Mouse (Mus musculus) CH12.LX (cell line): ENCODE results near the gene Trio. TPM values are rescaled to one million over a fixed set of nuclear protein-coding genes. Genes with fewer than 3 reads are reported as not detected.

ENCODE experiments used
- DNase-seq: peaks from one replicate; pipeline ENCODE4 v3.0.0-alpha.2; 2013; ENCODE audit errors: extremely low read depth
- H3K27ac ChIP-seq: 2 replicates; pipeline ENCODE4 v1.5.1; 2012; ENCODE audit warnings: low read depth, mild to moderate bottlenecking, control low read depth, moderate library complexity; ENCODE audit not compliant: insufficient read depth
- H3K27me3 ChIP-seq: replicated peaks from 2 replicates; pipeline ENCODE3; 2012; ENCODE audit warnings: inconsistent platforms
- H3K36me3 ChIP-seq, 2 experiments: replicated peaks in 1 of 2; 2 replicates each; pipeline versions ENCODE3 to v1.6.1; 2012; ENCODE audit warnings: inconsistent platforms in 1 of 2, low read length in 1 of 2, mild to moderate bottlenecking in 1 of 2, mixed read lengths in 1 of 2, moderate library complexity in 1 of 2; ENCODE audit not compliant: control insufficient read depth in 1 of 2, insufficient read depth in 1 of 2
- H3K4me1 ChIP-seq, 2 experiments: 2 replicates each; pipeline ENCODE4 v1.6.1; 2012; ENCODE audit warnings: inconsistent platforms in 1 of 2, moderate library complexity in 1 of 2; ENCODE audit not compliant: insufficient read depth in 2 of 2, control insufficient read depth in 1 of 2
- H3K4me2 ChIP-seq: 2 replicates; pipeline ENCODE4 v1.6.1; 2012; ENCODE audit warnings: low read depth, mild to moderate bottlenecking, control low read depth; ENCODE audit not compliant: poor library complexity, insufficient read depth, severe bottlenecking
- H3K4me3 ChIP-seq, 3 experiments: fragments of 150-350 bp in 1 of 3; sonication (generic) in 1 of 3; replicated peaks in 1 of 3; 2 replicates each; pipeline versions ENCODE3 to v1.5.1; 2011 to 2012; ENCODE audit warnings: low read depth in 2 of 3, low read length in 2 of 3, mild to moderate bottlenecking in 2 of 3, moderate library complexity in 2 of 3, control low read depth in 1 of 3, improper control_type of control experiment in 1 of 3, inconsistent platforms in 1 of 3, mixed read lengths in 1 of 3; ENCODE audit not compliant: poor library complexity in 1 of 3
- H3K79me2 ChIP-seq: replicated peaks from 2 replicates; pipeline ENCODE4 v1.6.1; 2012; ENCODE audit warnings: mild to moderate bottlenecking, moderate library complexity; ENCODE audit not compliant: control insufficient read depth, poor library complexity, insufficient read depth, severe bottlenecking; ENCODE audit errors: extremely low read depth
- H3K9ac ChIP-seq: 2 replicates; pipeline ENCODE4 v1.6.1; 2012; ENCODE audit warnings: low read depth, mild to moderate bottlenecking, control low read depth, moderate library complexity; ENCODE audit not compliant: insufficient read depth
- H3K9me3 ChIP-seq: replicated peaks from 2 replicates; pipeline ENCODE3; 2012; ENCODE audit warnings: low read length, inconsistent platforms, mixed read lengths
- BHLHE40 ChIP-seq: IDR thresholded peaks from 2 replicates; pipeline ENCODE4 v1.6.1; 2011; ENCODE audit warnings: mild to moderate bottlenecking, low read depth, low read length, improper control_type of control experiment
- CHD2 ChIP-seq: IDR thresholded peaks from 2 replicates; pipeline ENCODE4 v1.6.1; 2011; ENCODE audit warnings: low read length, improper control_type of control experiment
- ELF1 ChIP-seq: IDR thresholded peaks from 2 replicates; pipeline ENCODE4 v1.6.1; 2014; ENCODE audit warnings: low read depth, mild to moderate bottlenecking, inconsistent platforms, low read length, improper control_type of control experiment
- EP300 ChIP-seq: IDR thresholded peaks from 2 replicates; pipeline ENCODE4 v1.6.1; 2011; ENCODE audit warnings: low read length, improper control_type of control experiment
- GABPA ChIP-seq: IDR thresholded peaks from 2 replicates; pipeline ENCODE4 v1.6.1; 2012; ENCODE audit warnings: low read depth, low read length, improper control_type of control experiment, inconsistent platforms; ENCODE audit not compliant: insufficient replicate concordance
- HCFC1 ChIP-seq: IDR thresholded peaks from 2 replicates; pipeline ENCODE4 v1.6.1; 2012; ENCODE audit warnings: low read depth, mild to moderate bottlenecking, inconsistent platforms, low read length, improper control_type of control experiment
- IRF4 ChIP-seq: IDR thresholded peaks from 2 replicates; pipeline ENCODE4 v1.6.1; 2014; ENCODE audit warnings: low read depth, mild to moderate bottlenecking, inconsistent platforms, low read length, improper control_type of control experiment
- JUND ChIP-seq: conservative IDR thresholded peaks from 2 replicates; pipeline ENCODE4 v1.6.1; 2011; ENCODE audit warnings: low read depth, low read length, improper control_type of control experiment
- MAFK ChIP-seq: IDR thresholded peaks from 2 replicates; pipeline ENCODE4 v1.6.1; 2011; ENCODE audit warnings: low read length, improper control_type of control experiment; ENCODE audit not compliant: insufficient replicate concordance
- MAX ChIP-seq: IDR thresholded peaks from 2 replicates; pipeline ENCODE4 v1.6.1; 2011; ENCODE audit warnings: low read length, improper control_type of control experiment
- MAZ ChIP-seq: IDR thresholded peaks from 2 replicates; pipeline ENCODE4 v1.6.1; 2012; ENCODE audit warnings: low read depth, mild to moderate bottlenecking, inconsistent platforms, low read length, improper control_type of control experiment, moderate library complexity
- MEF2A ChIP-seq: IDR thresholded peaks from 2 replicates; pipeline ENCODE4 v1.6.1; 2014; ENCODE audit warnings: low read depth, mild to moderate bottlenecking, inconsistent platforms, low read length, improper control_type of control experiment, borderline replicate concordance
- MXI1 ChIP-seq: IDR thresholded peaks from 2 replicates; pipeline ENCODE4 v1.6.1; 2011; ENCODE audit warnings: mild to moderate bottlenecking, low read depth, low read length, improper control_type of control experiment
- MYC ChIP-seq: IDR thresholded peaks from 2 replicates; pipeline ENCODE4 v1.6.1; 2011; ENCODE audit warnings: low read depth, mild to moderate bottlenecking, improper control_type of control experiment, low read length
- NELFE ChIP-seq: IDR thresholded peaks from 2 replicates; pipeline ENCODE4 v1.6.1; 2011; ENCODE audit warnings: low read depth, low read length, improper control_type of control experiment
- NRF1 ChIP-seq: IDR thresholded peaks from 2 replicates; pipeline ENCODE4 v1.6.1; 2014; ENCODE audit warnings: low read depth, mild to moderate bottlenecking, inconsistent platforms, low read length, improper control_type of control experiment, moderate library complexity
- PAX5 ChIP-seq: IDR thresholded peaks from 2 replicates; pipeline ENCODE4 v1.6.1; 2012; ENCODE audit warnings: low read length, inconsistent platforms, mixed read lengths
- POLR2AphosphoS2 ChIP-seq: IDR thresholded peaks from 2 replicates; pipeline ENCODE4 v1.6.1; 2011; ENCODE audit warnings: low read depth, low read length, improper control_type of control experiment
- RAD21 ChIP-seq: IDR thresholded peaks from 2 replicates; pipeline ENCODE4 v1.6.1; 2011; ENCODE audit warnings: low read depth, mild to moderate bottlenecking, low read length, improper control_type of control experiment, moderate library complexity
- RCOR1 ChIP-seq: conservative IDR thresholded peaks from 2 replicates; pipeline ENCODE4 v1.6.1; 2012; ENCODE audit warnings: low read depth, mild to moderate bottlenecking, inconsistent platforms, low read length, improper control_type of control experiment
- SIN3A ChIP-seq: IDR thresholded peaks from 2 replicates; pipeline ENCODE4 v1.6.1; 2012; ENCODE audit warnings: low read length, improper control_type of control experiment, inconsistent platforms
- SMC3 ChIP-seq: IDR thresholded peaks from 2 replicates; pipeline ENCODE4 v1.6.1; 2011; ENCODE audit warnings: low read depth, low read length, improper control_type of control experiment
- TBP ChIP-seq: conservative IDR thresholded peaks from 2 replicates; pipeline ENCODE4 v1.6.1; 2011; ENCODE audit warnings: low read depth, low read length, improper control_type of control experiment
- TCF12 ChIP-seq: IDR thresholded peaks from 2 replicates; pipeline ENCODE4 v1.6.1; 2014; ENCODE audit warnings: low read depth, mild to moderate bottlenecking, inconsistent platforms, low read length, improper control_type of control experiment
- USF1 ChIP-seq: IDR thresholded peaks from 2 replicates; pipeline ENCODE4 v1.6.1; 2014; ENCODE audit warnings: low read depth, mild to moderate bottlenecking, inconsistent platforms, low read length, improper control_type of control experiment
- USF2 ChIP-seq: conservative IDR thresholded peaks from 2 replicates; pipeline ENCODE4 v1.6.1; 2011; ENCODE audit warnings: low read depth, low read length, improper control_type of control experiment
- ZC3H11A ChIP-seq: IDR thresholded peaks from 2 replicates; pipeline ENCODE4 v1.6.1; 2012; ENCODE audit warnings: low read depth, mild to moderate bottlenecking, inconsistent platforms, low read length, improper control_type of control experiment
- ZKSCAN1 ChIP-seq: IDR thresholded peaks from 2 replicates; pipeline ENCODE4 v1.6.1; 2012; ENCODE audit warnings: low read depth, inconsistent platforms, low read length, improper control_type of control experiment, borderline replicate concordance
- ZMIZ1 ChIP-seq: IDR thresholded peaks from 2 replicates; pipeline ENCODE4 v1.6.1; 2012; ENCODE audit warnings: low read depth, mild to moderate bottlenecking, inconsistent platforms, low read length, improper control_type of control experiment
- ZNF384 ChIP-seq: IDR thresholded peaks from 2 replicates; pipeline ENCODE4 v1.6.1; 2012; ENCODE audit warnings: low read depth, low read length, improper control_type of control experiment, inconsistent platforms
- dilution Hi-C: fragments of 300-500 bp; cut with MboI; formaldehyde crosslinking; loops from 2 replicates; pipeline ENCODE4 v1.14.3; 2020; ENCODE audit warnings: low sequenced_read_pairs; ENCODE audit not compliant: extremely low pct_unique_long_range_greater_than_20kb, extremely low pct_ligation_motif_present
- in situ Hi-C: fragments of 300-500 bp; cut with MboI; formaldehyde crosslinking; loops from 3 replicates; pipeline ENCODE4 v1.14.3; 2019; ENCODE audit warnings: low sequenced_read_pairs, low pct_ligation_motif_present, low pct_unique_long_range_greater_than_20kb, mixed read lengths
- polyA plus RNA-seq: library from polyadenylated mRNA; unstranded; fragments of >175 nt; gene quantifications from 2 replicates; pipeline ENCODE4 v1.2.1, GENCODE M21; 2012; ENCODE audit warnings: low read depth; ENCODE audit not compliant: insufficient read length
- total RNA-seq, 2 experiments: library from RNA; depleted of rRNA; stranded (reverse); fragments of 300-350 nt in 1 of 2; fragments of >200 nt in 1 of 2; gene quantifications; 2 replicates each; pipeline ENCODE4 v1.2.3; 2012 to 2014

Gene Trio
- total and polyA plus RNA-seq, 3 experiments, result 3.9 to 17.5 (median 4.3) TPM

- H3K36me3 ChIP-seq, result peaks cover 0 to 4% of the 10 kb centered on the region in 2 experiments
- in situ Hi-C loops, result no loop called here
- DNase-seq, result no peak
- H3K4me3 ChIP-seq, result no peak overlapping the region
- H3K4me1 ChIP-seq, result peaks cover 8 to 21% of the 10 kb centered on the region in 2 experiments
- H3K79me2 ChIP-seq, result no peaks in the 10 kb centered on the region
- H3K9ac ChIP-seq, result no peak overlapping the region
- H3K9me3 ChIP-seq, result no peaks in the 10 kb centered on the region
- H3K27ac ChIP-seq, result no peak overlapping the region
- dilution Hi-C loops, result no loop called here
- TF ChIP-seq MAFK (no peak), IRF4 (no peak), BHLHE40 (no peak), EP300 (no peak), SMC3 (no peak), ELF1 (no peak), MEF2A (no peak), PAX5 (no peak), CHD2 (no peak), TCF12 (no peak), POLR2AphosphoS2 (no peak), NELFE (no peak), MXI1 (no peak), NRF1 (no peak)
- TF ChIP-seq, all 38 proteins: peak for 0
- H3K27me3 ChIP-seq, result no peaks in the 10 kb centered on the region
- no peak overlapping the region for H3K4me2 ChIP-seq
Measured at GRCm38 (mm10) chr15:27886992-27887391, 138.7 kb downstream of the Trio start.

GRCm38 (mm10) chr15:27884347-27885250 is 141.0 kb downstream of the Trio start:
- Histone ChIP-seq H3K79me2 (no peaks in the 10 kb centered on the region), H3K27ac (no peak overlapping the region), H3K4me1 (peaks cover 8 to 21% of the 10 kb centered on the region in 2 experiments), H3K27me3 (no peaks in the 10 kb centered on the region), H3K4me3 (no peak overlapping the region), H3K9ac (no peak overlapping the region), H3K9me3 (no peaks in the 10 kb centered on the region), H3K4me2 (no peak overlapping the region), H3K36me3 (peaks cover 0 to 4% of the 10 kb centered on the region in 2 experiments)
- dilution Hi-C loops, result no loop called here
- in situ Hi-C loops, result no loop called here
- DNase-seq, result peak; percentile 90
- TF ChIP-seq MAX (no peak), USF1 (no peak), SMC3 (peak; percentile 71), TCF12 (no peak), MAZ (no peak), JUND (peak; percentile 24; the same call in 1 of the 2 replicates), ZNF384 (no peak), ZMIZ1 (no peak), BHLHE40 (no peak), SIN3A (no peak), USF2 (no peak), RCOR1 (no peak), MAFK (no peak), GABPA (no peak), HCFC1 (no peak), EP300 (no peak), IRF4 (no peak), MEF2A (no peak), TBP (no peak), ZKSCAN1 (no peak), RAD21 (peak; percentile 74), ZC3H11A (peak; percentile 19; the same call in 1 of the 2 replicates), MYC (no peak), PAX5 (no peak)
